Mouse (Mus musculus) fat pad, adult 2 months (tissue): ENCODE results near the gene Stbd1.

Experiments
- DNase-seq: peaks from one replicate; pipeline ENCODE4 v3.0.0-alpha.2; 2011; ENCODE audit warnings: low read depth, low spot score; ENCODE audit errors: extremely low read depth

The Stbd1 gene

GRCm38 (mm10) chr5:92635891-92636290 lies 33.0 kb downstream of the Stbd1 start:
- DNase-seq = no peak

GRCm38 (mm10) chr5:92640861-92641260 lies 38.0 kb downstream of the Stbd1 start:
- DNase-seq = no peak
